12 mouse cellular contexts compared by ENCODE assay signal in the genomic region with DNA sequence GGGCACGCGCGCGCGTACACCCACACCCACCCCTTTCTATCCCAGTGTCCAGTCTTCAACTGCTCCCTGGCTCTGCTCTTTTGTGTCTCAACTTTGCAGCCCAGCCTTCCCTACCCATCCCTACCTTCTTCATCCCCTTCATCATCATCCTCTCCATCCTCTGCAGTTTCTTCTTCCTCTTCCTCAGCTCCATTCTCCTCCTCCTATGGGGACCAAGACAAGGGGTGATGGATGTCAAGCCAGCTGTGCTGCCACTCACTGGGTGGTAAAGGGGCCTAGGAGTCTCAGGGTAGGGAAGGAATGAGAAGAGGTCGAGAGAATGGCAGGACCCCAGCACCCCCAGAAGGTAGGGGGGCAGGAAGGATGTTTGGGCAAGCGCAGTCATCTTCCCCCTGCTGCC. TPM values are rescaled to one million over a fixed set of nuclear protein-coding genes. Genes with fewer than 3 reads are reported as not detected.
DNase-seq lines count a peak whose midpoint lies in the region; ATAC-seq and TF ChIP-seq lines count a peak whose summit lies in the region.
"Had no signal": no experiment of that assay in that cellular context is flagged by ENCODE, and none has a peak within 500 bp of the region (broad histone marks: within the 10 kb centered on the region; RNA-seq: fewer than 3 reads in every experiment).

No protein-coding gene starts in this region.

- DNase-seq in heart, embryonic 10.5 days (ENCODE audit: low spot score): no peak
- no peak for DNase-seq in heart, adult 2 months
- no peak for DNase-seq in neural tube, embryonic 10.5 days (ENCODE audit: extremely low spot score, low spot score)
- no peak for DNase-seq in cerebellum, adult 2 months
- no peak for DNase-seq in thymus, postnatal 36 days
- DNase-seq: heart, adult 18-20 months; liver had no signal

- 0 out of 2 replicates have a peak overlapping the region, but pooled peaks have one; percentile 7 for H3K27ac ChIP-seq in heart, embryonic 10.5 days
- H3K27ac ChIP-seq in heart, adult 2 months: no peak overlapping the region
- peak overlapping the region; percentile 100; the same call in 1 of the 2 replicates for H3K27ac ChIP-seq in neural tube, embryonic 12.5 days
- no peak overlapping the region for H3K27ac ChIP-seq in intestine, postnatal 0 days (ENCODE audit: low read depth, low read length)
- peak overlapping the region; percentile 100; the same call in 1 of the 2 replicates for H3K27ac ChIP-seq in neural tube, embryonic 15.5 days (replicated peaks)
- H3K27ac ChIP-seq in cerebellum, adult 2 months (ENCODE audit: insufficient read depth, low read length): no peak overlapping the region

- ATAC-seq in neural tube, embryonic 12.5 days (ENCODE audit: low FRiP score, low read depth): no peak
- no peak for ATAC-seq in intestine, postnatal 0 days
- ATAC-seq in neural tube, embryonic 15.5 days (ENCODE audit: low FRiP score): no peak

- TF ChIP-seq CTCF in heart, adult 2 months (IDR thresholded peaks at IDR 0.05): no peak
- TF ChIP-seq CTCF in intestine, postnatal 0 days (IDR thresholded peaks at IDR 0.05; ENCODE audit: low read depth): no peak
- TF ChIP-seq CTCF in cerebellum, adult 2 months (IDR thresholded peaks at IDR 0.05; ENCODE audit: borderline replicate concordance, insufficient read depth, low read depth, low read length): no peak

- intact Hi-C loops in heart, adult 2 months (cut with DNase I): no loop called here

- H3K4me2 ChIP-seq in neural tube, embryonic 12.5 days (replicated peaks): peak overlapping the region; percentile 96
- peak overlapping the region; percentile 86; the same call in 1 of the 2 replicates for H3K4me2 ChIP-seq in intestine, postnatal 0 days (replicated peaks; ENCODE audit: low read depth)
- peak overlapping the region; percentile 99 for H3K4me2 ChIP-seq in neural tube, embryonic 15.5 days

- peaks cover 79% of the 10 kb centered on the region for H3K4me1 ChIP-seq in heart, embryonic 10.5 days
- peaks cover 9% of the 10 kb centered on the region for H3K4me1 ChIP-seq in heart, adult 2 months (ENCODE audit: control insufficient read depth, insufficient read depth, low read length)
- H3K4me1 ChIP-seq in neural tube, embryonic 12.5 days: peaks cover 55% of the 10 kb centered on the region
- H3K4me1 ChIP-seq in intestine, postnatal 0 days (replicated peaks; ENCODE audit: control insufficient read depth, insufficient read depth, low read length): peaks cover 13% of the 10 kb centered on the region
- peaks cover 59% of the 10 kb centered on the region for H3K4me1 ChIP-seq in neural tube, embryonic 15.5 days
- H3K4me1 ChIP-seq in cerebellum, adult 2 months (ENCODE audit: control insufficient read depth, insufficient read depth, low read length): peaks cover 11% of the 10 kb centered on the region

- H3K27me3 ChIP-seq in heart, embryonic 10.5 days (ENCODE audit: insufficient read depth, poor library complexity, severe bottlenecking): peaks cover 29% of the 10 kb centered on the region
- H3K27me3 ChIP-seq in heart, adult 2 months (ENCODE audit: control insufficient read depth, insufficient read depth, low read length): no peaks in the 10 kb centered on the region
- H3K27me3 ChIP-seq in neural tube, embryonic 12.5 days (replicated peaks): peaks cover 9% of the 10 kb centered on the region; the same call in 1 of the 2 replicates
- peaks cover 12% of the 10 kb centered on the region; the same call in 1 of the 2 replicates for H3K27me3 ChIP-seq in intestine, postnatal 0 days (replicated peaks; ENCODE audit: control insufficient read depth, insufficient read depth, low read length)
- no peaks in the 10 kb centered on the region for H3K27me3 ChIP-seq in neural tube, embryonic 15.5 days (replicated peaks)
- H3K27me3 ChIP-seq in cerebellum, adult 2 months (ENCODE audit: control insufficient read depth, insufficient read depth, low read length): no peaks in the 10 kb centered on the region

- H3K36me3 ChIP-seq in heart, embryonic 10.5 days: peaks cover 24% of the 10 kb centered on the region
- no peaks in the 10 kb centered on the region for H3K36me3 ChIP-seq in heart, adult 2 months (ENCODE audit: control insufficient read depth, insufficient read depth, low read length)
- H3K36me3 ChIP-seq in neural tube, embryonic 12.5 days: peaks cover 24% of the 10 kb centered on the region
- H3K36me3 ChIP-seq in intestine, postnatal 0 days (ENCODE audit: control insufficient read depth, insufficient read depth): peaks cover 18% of the 10 kb centered on the region
- peaks cover 23% of the 10 kb centered on the region for H3K36me3 ChIP-seq in neural tube, embryonic 15.5 days

- 0 out of 2 replicates have a peak, but pooled peaks cover 2% of the 10 kb centered on the region for H3K79me2 ChIP-seq in heart, adult 2 months (replicated peaks; ENCODE audit: control insufficient read depth, insufficient read depth, low read length)

- TF ChIP-seq POLR2A in heart, adult 2 months (IDR thresholded peaks at IDR 0.05; ENCODE audit: insufficient read depth, low read depth, low read length): no peak
- no peak for TF ChIP-seq POLR2A in cerebellum, adult 2 months (IDR thresholded peaks at IDR 0.05; ENCODE audit: borderline replicate concordance, insufficient read depth, low read length)

- WGBS in heart, embryonic 10.5 days: 83% methylated on average over 7 of the region's 7 CpGs
- 77% methylated on average over 7 of the region's 7 CpGs for WGBS in heart, adult 2 months
- 82% methylated on average over 7 of the region's 7 CpGs for WGBS in neural tube, embryonic 12.5 days
- 85% methylated on average over 7 of the region's 7 CpGs for WGBS in intestine, postnatal 0 days
- 87% methylated on average over 7 of the region's 7 CpGs for WGBS in neural tube, embryonic 15.5 days
- 78% methylated on average over 7 of the region's 7 CpGs for WGBS in cerebellum, adult 2 months

- no peaks in the 10 kb centered on the region for H3K9me3 ChIP-seq in heart, embryonic 10.5 days
- H3K9me3 ChIP-seq in neural tube, embryonic 12.5 days: no peaks in the 10 kb centered on the region
- no peaks in the 10 kb centered on the region for H3K9me3 ChIP-seq in intestine, postnatal 0 days (ENCODE audit: control insufficient read depth)
- H3K9me3 ChIP-seq in neural tube, embryonic 15.5 days (replicated peaks): no peaks in the 10 kb centered on the region

- no peak for TF ChIP-seq EP300 in heart, adult 2 months (IDR thresholded peaks at IDR 0.05; ENCODE audit: insufficient read depth, low read depth, low read length)

- H3K4me3 ChIP-seq in heart, embryonic 10.5 days: no peak overlapping the region
- no peak overlapping the region for H3K4me3 ChIP-seq in heart, adult 2 months
- 0 out of 2 replicates have a peak overlapping the region, but pooled peaks have one; percentile 94 for H3K4me3 ChIP-seq in neural tube, embryonic 12.5 days
- no peak overlapping the region for H3K4me3 ChIP-seq in intestine, postnatal 0 days (ENCODE audit: low read depth, low read length)
- peak overlapping the region; percentile 95 for H3K4me3 ChIP-seq in neural tube, embryonic 15.5 days (replicated peaks)
- H3K4me3 ChIP-seq in cerebellum, adult 2 months (replicated peaks; ENCODE audit: insufficient read depth, low read depth, low read length): no peak overlapping the region

- H3K9ac ChIP-seq in heart, adult 2 months (ENCODE audit: low read depth, low read length): no peak overlapping the region
- peak overlapping the region; percentile 100; the same call in 1 of the 2 replicates for H3K9ac ChIP-seq in neural tube, embryonic 12.5 days
- H3K9ac ChIP-seq in intestine, postnatal 0 days (ENCODE audit: low read depth, low read length): no peak overlapping the region
- peak overlapping the region; percentile 100 for H3K9ac ChIP-seq in neural tube, embryonic 15.5 days (replicated peaks)

RNA-seq across cellular contexts. Expression of gene Lag3, which starts 3.0 kb away (rescaled TPM):
- 1.2 and 2.8 TPM in 2 replicates for polyA plus RNA-seq in heart, embryonic 10.5 days (2016; fragmentation: Nextera tagmentation; extraction: Ambion mirVana)
- under 1 TPM; 0.32 to 0.34 TPM for total RNA-seq in heart, adult 2 months (2021)
- 0.29 and 0.47 TPM in 2 replicates for polyA plus RNA-seq in heart, adult 2 months (2012; rRNA removed)
- polyA plus RNA-seq in neural tube, embryonic 12.5 days (2016; fragmentation: Nextera tagmentation; extraction: Ambion mirVana): 1.8 and 2.2 TPM in 2 replicates
- polyA plus RNA-seq in intestine, postnatal 0 days (2015; fragmentation: Nextera tagmentation; extraction: Ambion mirVana): 1.6 and 1.7 TPM in 2 replicates
- 3.2 and 3.5 TPM in 2 replicates for polyA plus RNA-seq in neural tube, embryonic 15.5 days (2015; fragmentation: Nextera tagmentation; extraction: Ambion mirVana)
- polyA plus RNA-seq in cerebellum, adult 2 months (2012; rRNA removed): 1.5 TPM in 2 replicates

RNA-seq across cellular contexts. Expression of gene Ptms, which starts 5.4 kb away (rescaled TPM):
- polyA plus RNA-seq in heart, embryonic 10.5 days (2016; fragmentation: Nextera tagmentation; extraction: Ambion mirVana): 123 and 174 TPM in 2 replicates
- total RNA-seq in heart, adult 2 months (2021): 100 to 1,000 TPM; 154 to 163 TPM
- 547 and 614 TPM in 2 replicates for polyA plus RNA-seq in heart, adult 2 months (2012; rRNA removed)
- polyA plus RNA-seq in neural tube, embryonic 12.5 days (2016; fragmentation: Nextera tagmentation; extraction: Ambion mirVana): 718 and 773 TPM in 2 replicates
- polyA plus RNA-seq in intestine, postnatal 0 days (2015; fragmentation: Nextera tagmentation; extraction: Ambion mirVana): 167 and 169 TPM in 2 replicates
- 637 and 745 TPM in 2 replicates for polyA plus RNA-seq in neural tube, embryonic 15.5 days (2015; fragmentation: Nextera tagmentation; extraction: Ambion mirVana)
- polyA plus RNA-seq in cerebellum, adult 2 months (2012; rRNA removed): 958 and 983 TPM in 2 replicates

RNA-seq across cellular contexts. Expression of gene Mlf2, which starts 16.7 kb away (rescaled TPM):
- polyA plus RNA-seq in heart, embryonic 10.5 days (2016; fragmentation: Nextera tagmentation; extraction: Ambion mirVana): 363 and 402 TPM in 2 replicates
- total RNA-seq in heart, adult 2 months (2021): 100 to 1,000 TPM; 179 to 194 TPM
- polyA plus RNA-seq in heart, adult 2 months (2012; rRNA removed): 259 and 275 TPM in 2 replicates
- polyA plus RNA-seq in neural tube, embryonic 12.5 days (2016; fragmentation: Nextera tagmentation; extraction: Ambion mirVana): 546 and 556 TPM in 2 replicates
- polyA plus RNA-seq in intestine, postnatal 0 days (2015; fragmentation: Nextera tagmentation; extraction: Ambion mirVana): 265 and 269 TPM in 2 replicates
- polyA plus RNA-seq in neural tube, embryonic 15.5 days (2015; fragmentation: Nextera tagmentation; extraction: Ambion mirVana): 543 and 603 TPM in 2 replicates
- polyA plus RNA-seq in cerebellum, adult 2 months (2012; rRNA removed): 669 and 677 TPM in 2 replicates

RNA-seq across cellular contexts. Expression of gene Cd4, which starts 26.5 kb away (rescaled TPM):
- 0.05 TPM in 1 of 2 replicates, not detected in the other for polyA plus RNA-seq in heart, embryonic 10.5 days (2016; fragmentation: Nextera tagmentation; extraction: Ambion mirVana)
- under 1 TPM; 0.34 to 0.57 TPM for total RNA-seq in heart, adult 2 months (2021)
- 0.53 and 0.66 TPM in 2 replicates for polyA plus RNA-seq in heart, adult 2 months (2012; rRNA removed)
- polyA plus RNA-seq in neural tube, embryonic 12.5 days (2016; fragmentation: Nextera tagmentation; extraction: Ambion mirVana): 0.06 TPM in 1 of 2 replicates, not detected in the other
- polyA plus RNA-seq in intestine, postnatal 0 days (2015; fragmentation: Nextera tagmentation; extraction: Ambion mirVana): 0.75 and 0.83 TPM in 2 replicates
- polyA plus RNA-seq in neural tube, embryonic 15.5 days (2015; fragmentation: Nextera tagmentation; extraction: Ambion mirVana): 0.17 and 0.61 TPM in 2 replicates
- polyA plus RNA-seq in cerebellum, adult 2 months (2012; rRNA removed): 0.05 and 0.26 TPM in 2 replicates
- total RNA-seq: megakaryocyte-erythroid progenitor cell, adult 5-6 weeks had no signal
- polyA plus RNA-seq: embryonic facial prominence, embryonic 11.5 days had no signal

RNA-seq across cellular contexts. Expression of gene Gpr162, which starts 50.7 kb away (rescaled TPM):
- 1.1 and 1.2 TPM in 2 replicates for polyA plus RNA-seq in heart, embryonic 10.5 days (2016; fragmentation: Nextera tagmentation; extraction: Ambion mirVana)
- total RNA-seq in heart, adult 2 months (2021): under 1 TPM; 0.41 to 0.44 TPM
- 1.0 and 1.4 TPM in 2 replicates for polyA plus RNA-seq in heart, adult 2 months (2012; rRNA removed)
- 14.7 and 16.3 TPM in 2 replicates for polyA plus RNA-seq in neural tube, embryonic 12.5 days (2016; fragmentation: Nextera tagmentation; extraction: Ambion mirVana)
- polyA plus RNA-seq in intestine, postnatal 0 days (2015; fragmentation: Nextera tagmentation; extraction: Ambion mirVana): 0.46 and 0.64 TPM in 2 replicates
- polyA plus RNA-seq in neural tube, embryonic 15.5 days (2015; fragmentation: Nextera tagmentation; extraction: Ambion mirVana): 28.9 and 33.8 TPM in 2 replicates
- 177 and 183 TPM in 2 replicates for polyA plus RNA-seq in cerebellum, adult 2 months (2012; rRNA removed)
- total RNA-seq: megakaryocyte-erythroid progenitor cell, adult 5-6 weeks had no signal

Comparison
In these comparisons a context has a peak if more than half of its experiments do, and no peak if none do; other contexts are left out.
1. H3K27ac ChIP-seq: peak in heart, embryonic 10.5 days (single experiment), neural tube, embryonic 12.5 days (single experiment) and neural tube, embryonic 15.5 days (single experiment); none in heart, adult 2 months (single experiment), intestine, postnatal 0 days (single experiment) and cerebellum, adult 2 months (single experiment).
2. H3K4me3 ChIP-seq: peak in neural tube, embryonic 12.5 days (single experiment) and neural tube, embryonic 15.5 days (single experiment); none in heart, embryonic 10.5 days (single experiment), heart, adult 2 months (single experiment), intestine, postnatal 0 days (single experiment) and cerebellum, adult 2 months (single experiment).
3. H3K9ac ChIP-seq: peak in neural tube, embryonic 12.5 days (single experiment) and neural tube, embryonic 15.5 days (single experiment); none in heart, adult 2 months (single experiment) and intestine, postnatal 0 days (single experiment).
4. Peak in every context shown above with its lines, with median percentiles within 50 percentile points of each other: H3K4me2 ChIP-seq.